Mouse (Mus musculus) thymus, postnatal 4 days (tissue): Measurements from ENCODE around the gene Col23a1.

Experiments used
- DNase-seq: peaks from one replicate; pipeline ENCODE4 v3.0.0; 2021

The Col23a1 gene

DNA sequence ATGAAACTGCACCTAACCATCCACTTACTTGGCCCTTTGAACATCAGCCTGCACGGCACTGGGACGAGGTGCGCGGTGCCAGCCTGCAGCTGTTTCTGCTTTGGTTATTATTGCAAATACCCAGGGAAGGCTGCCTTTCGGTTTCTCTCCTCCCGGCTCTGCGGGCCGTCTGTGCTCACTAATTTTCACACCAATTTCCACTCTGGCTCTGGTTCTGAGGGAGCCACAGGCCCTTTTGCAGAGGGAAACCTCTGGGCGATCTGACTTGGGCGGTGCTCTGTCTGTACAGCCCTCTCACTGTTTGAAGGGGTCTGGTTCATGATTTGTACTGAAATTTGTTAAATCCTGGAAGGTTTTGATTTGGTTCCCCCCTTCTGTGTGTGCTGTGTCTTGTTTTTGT is 100.0 kb downstream of the Col23a1 start:
- DNase-seq, result no peak

DNA sequence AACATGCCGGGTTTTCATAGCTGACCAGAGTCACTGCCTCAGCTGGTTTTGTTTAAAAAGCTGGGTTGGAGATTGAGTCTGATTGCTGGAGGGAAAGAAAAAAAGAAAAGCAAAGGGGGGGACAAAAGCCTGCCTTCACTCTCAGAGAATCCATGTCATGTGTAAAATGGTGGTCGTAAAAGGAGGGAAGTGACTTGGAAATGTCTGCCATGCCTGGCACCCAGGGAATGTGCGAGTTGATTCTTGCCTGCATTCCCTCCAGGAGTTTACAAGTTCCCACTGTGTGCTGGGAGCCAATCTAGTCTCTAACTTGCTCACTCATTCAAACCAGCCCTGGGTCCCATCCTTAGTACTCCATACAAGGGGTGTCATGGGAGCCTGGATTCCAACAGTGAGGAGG is 100.8 kb downstream of the Col23a1 start:
- no peak for DNase-seq

DNA sequence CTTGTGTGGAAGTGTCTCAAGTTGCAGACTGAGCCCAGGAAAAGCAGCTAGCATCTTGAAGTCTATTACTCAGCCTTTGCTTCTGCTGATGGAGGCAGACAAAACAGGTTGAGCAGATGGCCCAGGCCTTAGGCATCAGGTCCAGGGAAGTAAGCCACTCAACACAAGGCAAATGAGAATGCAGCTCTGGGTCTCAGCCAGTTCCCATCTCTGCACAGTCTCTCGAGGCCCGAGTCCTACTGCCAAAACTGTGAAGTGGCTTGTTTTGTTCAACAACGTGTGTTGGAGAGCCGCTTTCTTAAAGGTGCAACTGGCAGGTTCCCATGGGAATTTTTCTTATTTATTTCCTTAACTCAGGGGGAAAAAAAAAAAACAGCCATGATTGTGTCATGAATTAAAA is 101.8 kb downstream of the Col23a1 start:
- DNase-seq, result no peak

- no peak for DNase-seq
These were observed 104.7 kb downstream of the Col23a1 start for GRCm38 (mm10) chr11:51394301-51394865.

GRCm38 (mm10) chr11:51396451-51396850 is 106.7 kb downstream of the Col23a1 start:
- no peak for DNase-seq

DNA sequence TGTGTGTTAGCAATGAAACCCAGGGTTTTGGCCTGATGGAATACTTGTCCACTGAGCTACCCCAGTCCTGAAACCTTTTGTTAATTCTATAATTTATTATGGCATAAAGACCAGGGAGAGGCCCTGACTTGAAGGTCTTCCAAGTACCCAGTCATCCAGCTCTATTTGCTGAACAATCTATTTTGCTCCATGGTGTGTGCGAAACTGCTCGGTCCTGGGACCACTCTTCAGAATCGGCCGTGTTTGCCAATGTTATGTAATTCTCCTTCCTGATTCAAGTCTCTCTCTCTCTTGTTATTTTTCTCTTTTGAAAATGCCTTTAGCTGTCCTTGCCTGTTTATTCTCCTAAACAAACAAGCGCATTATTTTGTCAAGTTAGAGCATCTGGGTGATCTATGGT is 108.4 kb downstream of the Col23a1 start:
- no peak for DNase-seq

DNA sequence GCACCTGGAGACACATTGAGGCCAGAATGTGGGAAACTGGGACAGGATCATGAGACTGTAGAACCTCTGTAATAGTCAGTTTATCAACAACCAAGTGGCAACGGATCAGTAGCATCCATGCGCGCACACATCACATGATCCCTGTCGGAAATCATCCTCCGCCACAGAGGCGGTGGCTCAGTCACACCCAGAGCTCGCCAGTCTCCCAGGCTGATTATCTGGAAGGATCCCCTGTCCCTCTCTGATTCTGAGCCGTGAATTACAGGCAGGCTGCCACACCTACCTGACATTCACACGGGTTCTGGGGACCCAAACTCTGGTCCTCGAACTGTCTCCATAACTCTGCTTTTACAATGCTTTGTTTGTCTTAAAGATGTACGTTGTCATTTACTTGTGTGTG is 110.6 kb downstream of the Col23a1 start:
- DNase-seq, result no peak

GRCm38 (mm10) chr11:51401481-51402128 is 111.9 kb downstream of the Col23a1 start:
- no peak for DNase-seq

DNA sequence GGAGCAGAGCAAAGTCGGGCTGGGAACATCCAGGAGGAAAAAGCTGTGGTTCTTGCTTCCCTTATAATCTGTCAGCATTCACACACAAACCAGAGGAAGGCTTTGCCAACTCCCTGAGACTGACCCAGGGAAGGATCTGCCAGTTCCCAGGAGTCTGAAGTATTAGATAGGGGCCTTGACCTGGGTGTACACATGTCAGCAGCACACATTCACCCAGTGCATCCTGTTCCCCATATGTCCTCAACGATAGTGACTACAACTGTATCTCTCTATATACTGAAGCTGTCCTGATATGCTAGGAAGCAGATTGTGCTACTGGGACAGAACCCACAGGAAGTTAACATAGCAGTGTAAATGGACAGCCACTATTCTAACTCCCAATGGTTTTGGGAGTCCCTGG is 114.2 kb downstream of the Col23a1 start:
- DNase-seq, result no peak

DNA sequence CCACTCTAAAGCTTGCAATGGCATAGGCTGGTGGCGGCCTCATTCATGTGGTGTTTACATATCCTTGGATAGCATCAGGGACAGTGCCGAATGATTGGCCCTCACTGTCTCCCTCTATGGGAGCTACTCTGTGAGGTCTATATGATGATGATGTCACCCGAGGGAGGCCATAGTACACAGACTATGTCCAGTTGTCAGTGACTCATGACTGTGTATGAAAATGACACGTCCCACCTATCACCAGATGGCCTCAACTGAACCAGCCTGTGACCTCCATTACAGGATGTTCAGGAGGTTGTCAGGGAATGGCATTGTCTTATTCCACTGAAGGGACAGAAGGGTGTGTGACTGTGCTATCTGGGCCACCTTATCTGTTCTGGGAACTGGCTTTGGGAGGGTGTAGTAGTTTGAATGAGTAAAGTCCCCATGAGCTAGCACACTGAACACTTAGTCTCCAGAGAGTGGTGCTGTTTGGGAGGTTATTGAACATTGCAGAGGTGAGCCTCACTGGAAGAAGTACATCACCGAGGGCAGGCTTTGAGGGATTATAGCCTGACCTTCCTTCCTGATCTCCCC is 115.2 kb downstream of the Col23a1 start:
- no peak for DNase-seq

- DNase-seq, result no peak
These were observed 116.8 kb downstream of the Col23a1 start for GRCm38 (mm10) chr11:51406531-51406930.

DNA sequence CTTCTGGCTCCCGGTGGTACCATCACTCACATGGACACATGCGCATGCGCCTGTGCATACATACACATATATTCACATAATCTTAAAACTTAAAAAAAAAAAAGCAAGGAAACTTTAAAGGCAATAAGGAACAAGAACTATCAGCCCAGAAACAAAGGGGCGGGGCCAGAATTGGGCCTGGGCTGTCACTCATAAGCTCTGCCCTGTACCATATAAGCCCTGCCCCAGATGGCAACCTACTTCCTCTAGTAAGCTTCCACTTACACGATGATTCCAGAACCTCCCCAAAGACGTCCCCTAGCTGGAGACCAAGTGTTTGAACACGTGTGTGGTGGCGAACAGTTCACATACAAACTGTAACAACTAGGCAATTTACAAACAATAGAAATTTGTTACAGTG is 117.6 kb downstream of the Col23a1 start:
- no peak for DNase-seq

GRCm38 (mm10) chr11:51410771-51411170 is 121.1 kb downstream of the Col23a1 start:
- DNase-seq, result no peak

DNA sequence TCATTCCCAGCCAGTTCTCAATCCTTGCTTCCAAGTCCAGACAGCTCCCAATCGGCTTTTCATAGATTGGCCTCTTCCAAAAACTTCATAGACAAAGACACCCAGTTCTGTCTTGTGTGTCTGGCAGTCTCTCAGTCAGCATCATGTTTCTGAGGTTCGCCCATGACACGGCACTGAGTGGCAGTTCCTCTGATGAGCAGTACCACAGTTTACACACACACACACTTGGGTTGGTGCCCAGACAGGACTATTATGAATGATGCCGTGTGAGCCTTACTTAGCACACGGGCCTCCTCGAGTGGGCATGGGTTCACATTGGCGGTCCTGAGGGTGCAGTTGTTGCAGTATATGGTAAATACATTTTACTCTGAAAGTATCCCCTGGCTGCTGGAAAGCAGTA is 124.8 kb downstream of the Col23a1 start:
- no peak for DNase-seq

- no peak for DNase-seq
These were observed 125.4 kb downstream of the Col23a1 start for GRCm38 (mm10) chr11:51415049-51415688.

DNA sequence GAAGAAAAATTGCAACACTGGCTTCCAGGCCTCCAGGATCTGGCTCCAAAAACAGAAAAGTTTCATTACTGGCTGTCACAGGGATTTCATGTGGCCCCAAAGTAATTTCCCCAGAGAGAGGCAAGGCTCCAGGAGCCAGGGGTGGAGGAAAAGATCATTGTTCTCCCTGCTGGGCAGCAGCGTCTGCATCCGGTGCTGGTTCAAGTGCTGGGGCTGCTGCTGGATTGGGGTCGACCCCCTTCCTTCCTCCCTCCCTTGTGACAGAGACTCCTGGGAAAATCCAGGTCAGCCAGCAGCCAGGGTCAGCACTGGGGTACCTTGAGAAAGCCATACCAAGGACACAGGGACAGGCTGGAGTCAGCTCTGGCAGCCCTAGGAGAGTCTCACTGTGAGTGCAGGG is 129.1 kb downstream of the Col23a1 start:
- DNase-seq, result no peak

DNA sequence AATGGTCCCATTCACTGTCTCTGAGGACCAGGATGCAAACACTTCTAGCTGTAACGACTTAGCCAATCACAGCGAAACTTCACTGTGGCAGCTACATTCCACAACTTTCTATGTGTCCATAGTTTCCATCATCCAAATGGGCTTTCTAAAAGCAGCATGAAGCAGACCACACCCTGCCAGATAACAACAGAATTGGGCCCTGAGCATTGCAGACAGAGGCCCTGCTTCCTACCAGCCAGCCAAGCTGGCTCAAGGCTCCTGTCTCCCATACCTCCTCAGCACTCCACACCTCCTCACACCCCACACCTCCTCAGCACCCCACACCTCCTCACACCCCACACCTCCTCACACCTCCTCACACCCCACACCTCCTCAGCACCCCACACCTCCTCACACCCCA is 132.2 kb downstream of the Col23a1 start:
- DNase-seq, result no peak

DNA sequence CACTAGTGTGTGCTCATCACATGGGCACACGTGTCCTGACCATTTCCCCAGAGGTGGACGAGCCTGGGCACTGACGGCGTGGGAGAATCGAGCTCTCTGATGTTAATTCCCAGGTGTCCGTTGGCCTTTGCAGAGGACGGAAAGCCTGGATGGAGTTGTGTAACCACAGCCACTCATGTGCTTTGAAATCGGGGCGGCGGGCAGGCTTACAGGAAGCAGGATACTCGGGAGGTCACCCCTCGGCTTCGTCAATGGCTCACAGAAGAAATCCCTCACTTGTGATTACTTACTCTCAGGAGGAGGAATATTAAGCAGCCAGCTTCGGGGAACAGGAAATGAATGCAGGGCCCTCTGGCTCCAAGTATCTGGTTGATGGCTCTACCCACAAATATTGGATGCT is 133.0 kb downstream of the Col23a1 start:
- DNase-seq, result no peak

GRCm38 (mm10) chr11:51426155-51426554 is 136.4 kb downstream of the Col23a1 start:
- DNase-seq, result no peak

- DNase-seq, result no peak
These were observed 139.9 kb downstream of the Col23a1 start for GRCm38 (mm10) chr11:51429428-51430179.

DNA sequence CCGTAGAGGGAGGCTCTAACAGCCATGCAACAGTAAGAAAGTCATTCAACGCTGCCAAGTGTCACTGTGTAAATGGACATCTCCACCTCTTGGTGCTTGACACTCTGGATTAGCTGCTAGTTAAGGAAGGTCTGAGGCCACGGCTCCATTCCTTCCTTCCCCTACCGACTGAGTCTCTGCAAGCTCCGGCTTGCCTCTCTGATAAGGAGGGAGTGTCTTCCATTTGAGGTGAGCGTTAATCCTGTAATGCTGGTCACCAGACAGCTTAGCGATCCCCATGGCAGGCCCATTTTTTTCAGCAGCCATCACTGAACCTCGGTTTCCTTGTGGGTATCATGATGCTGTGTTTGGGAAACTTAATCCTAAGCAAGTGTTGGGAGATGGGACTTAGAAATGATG is 140.5 kb downstream of the Col23a1 start:
- no peak for DNase-seq

DNA sequence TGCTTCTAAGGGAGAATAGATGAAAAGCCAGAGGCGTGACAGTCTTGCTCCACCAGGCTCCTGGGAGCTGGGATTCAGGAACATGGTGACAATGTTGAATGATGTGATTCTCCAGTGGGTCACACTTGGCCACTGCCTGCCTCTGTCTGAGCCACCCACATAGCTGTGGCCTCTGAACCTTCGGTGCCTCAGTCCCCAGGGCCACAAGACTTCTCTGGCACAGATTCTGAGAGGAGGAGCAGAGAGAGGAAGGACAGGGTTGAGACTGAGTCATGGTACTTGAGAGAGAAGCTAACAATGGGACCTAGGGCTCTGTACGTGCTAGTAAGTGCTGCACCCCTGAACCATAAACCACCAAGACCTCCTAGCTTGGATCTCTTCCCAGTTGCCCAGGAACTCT is 141.6 kb downstream of the Col23a1 start:
- no peak for DNase-seq

GRCm38 (mm10) chr11:51431968-51432367 is 142.2 kb downstream of the Col23a1 start:
- DNase-seq, result no peak

DNA sequence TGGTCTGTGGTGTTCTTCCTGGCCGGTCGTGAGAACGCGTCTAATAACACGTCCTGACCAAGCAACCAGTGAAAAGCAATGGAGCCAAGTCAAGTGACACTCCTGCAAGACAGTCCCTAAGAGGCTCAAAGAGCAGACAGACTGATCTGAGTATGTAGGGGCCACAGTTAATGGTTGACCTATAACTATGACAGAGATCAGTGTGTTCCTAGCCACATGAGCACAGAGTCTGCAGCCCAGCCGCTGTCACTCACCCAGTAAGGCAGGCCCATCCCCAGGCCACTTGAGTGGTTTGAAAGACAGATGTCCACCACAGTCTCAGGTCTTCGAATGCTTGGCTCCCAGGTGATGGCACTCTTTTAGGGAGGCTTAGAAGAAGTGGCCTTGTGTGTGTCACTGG is 152.3 kb downstream of the Col23a1 start:
- DNase-seq, result no peak
